Mouse (Mus musculus): ENCODE data around the gene Gm10295.

DNA sequence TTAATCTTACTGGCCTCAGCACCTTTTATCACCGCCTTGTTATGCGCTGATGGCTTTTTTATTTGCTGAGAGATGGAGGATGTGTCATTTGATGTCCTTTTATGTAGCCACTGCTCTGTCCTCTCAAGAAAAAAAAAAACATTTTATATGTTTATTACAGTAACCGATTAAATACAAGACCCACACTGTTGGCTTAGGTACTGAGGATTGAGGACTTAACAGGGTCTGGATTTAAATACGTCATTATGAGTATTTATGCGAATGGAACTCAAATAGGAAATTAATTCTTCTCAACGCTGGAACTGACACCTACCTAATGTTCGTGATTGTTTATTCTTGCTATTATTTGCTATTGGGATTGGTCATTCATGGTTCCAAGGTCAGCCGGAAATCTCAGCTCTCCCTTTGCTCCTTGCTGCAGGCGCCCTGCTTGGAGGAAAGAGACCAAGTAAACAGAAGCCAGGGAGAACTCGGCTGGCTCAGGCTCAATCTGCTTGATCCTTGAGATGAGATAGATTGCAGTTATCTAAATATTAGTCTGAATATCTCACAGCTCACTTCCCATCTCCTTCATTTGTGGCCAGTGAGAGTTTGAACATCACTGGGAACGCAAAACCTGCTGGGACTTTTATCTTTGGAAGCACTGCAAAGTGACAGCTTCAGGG lies 26.2 kb downstream of the Gm10295 start:
- TF ChIP-seq CHD2 (IDR thresholded peaks at IDR 0.05; ENCODE audit: low read depth, low read length) (no peak), HCFC1 (IDR thresholded peaks at IDR 0.05; ENCODE audit: borderline replicate concordance, insufficient read depth, low read length) (no peak), MAFK (IDR thresholded peaks at IDR 0.05; ENCODE audit: insufficient read depth, low read depth, low read length) (no peak)

All from ES-E14 (cell line).